Mouse (Mus musculus): ENCODE results near the gene Hyal3. TPM values are rescaled to one million over a fixed set of nuclear protein-coding genes. Genes with fewer than 3 reads are reported as not detected.
A peak's percentile ranks its signal among the peaks of the same experiment; 100 is the strongest.

Hyal3 gene
- polyA plus RNA-seq, 2 experiments from 2014 or later, result 0.90 to 1.4 TPM

GRCm38 (mm10) chr9:107596619-107597569 lies 16.3 kb downstream of the Hyal3 start:
- ATAC-seq, result no peak

DNA sequence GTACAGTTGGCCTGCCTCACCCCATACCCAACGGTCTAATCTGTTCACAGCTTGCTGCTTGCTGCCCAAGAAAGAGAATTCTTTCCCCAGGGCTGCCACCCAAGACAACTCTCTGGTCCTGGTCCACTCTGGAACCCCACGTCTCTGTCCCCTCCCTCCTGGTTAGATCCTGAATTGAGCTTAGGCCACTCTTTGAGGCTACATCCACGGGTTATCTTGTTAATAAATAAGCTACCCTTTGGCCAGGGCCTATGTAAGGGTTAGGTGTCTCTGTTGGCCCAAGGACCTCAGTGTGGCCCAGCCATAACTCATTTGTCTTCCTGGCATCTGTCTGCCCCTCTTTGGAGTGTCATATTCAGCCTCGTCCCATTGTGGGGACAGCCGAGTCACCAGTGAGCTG lies 17.8 kb downstream of the Hyal3 start:
- no peak for ATAC-seq

DNA sequence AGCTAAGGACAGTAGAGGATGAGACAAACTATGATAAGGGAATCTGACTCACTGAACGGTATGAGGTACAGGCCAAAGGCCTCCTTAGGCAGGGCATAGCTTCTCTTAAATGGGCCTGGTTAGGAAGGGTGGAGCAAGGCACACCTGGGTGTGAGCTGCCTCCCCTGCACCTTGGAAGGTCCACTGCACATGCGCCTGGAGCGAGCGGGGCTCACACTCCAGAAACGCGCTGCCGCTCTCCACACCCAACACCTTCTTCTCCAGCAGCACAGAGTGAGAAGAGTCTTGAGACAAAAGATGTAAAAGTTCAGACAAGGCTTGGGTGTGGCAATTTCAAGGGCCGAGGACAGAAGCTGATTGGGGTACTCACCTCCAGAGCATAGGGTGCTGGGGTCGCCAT lies 18.8 kb downstream of the Hyal3 start:
- no peak for ATAC-seq

DNA sequence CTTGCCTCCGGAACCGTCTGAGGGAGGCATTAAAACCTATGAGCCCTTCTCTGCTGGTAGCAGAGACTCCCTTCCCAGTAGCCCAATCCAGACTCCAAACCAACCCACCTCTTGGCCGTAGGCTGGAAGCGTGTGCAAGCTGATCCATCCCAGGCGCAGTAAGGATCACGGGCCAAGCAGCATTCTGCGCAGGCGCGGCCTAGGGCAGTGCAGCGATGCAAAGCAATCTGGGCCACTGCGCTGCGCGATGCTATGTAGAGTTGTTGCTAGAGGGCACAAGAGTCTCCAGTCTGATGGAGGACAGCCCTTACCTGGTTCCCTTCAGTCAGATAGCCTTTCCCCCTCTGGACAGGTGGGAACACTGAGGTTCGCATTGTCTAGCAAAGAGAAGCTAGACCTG lies 19.2 kb downstream of the Hyal3 start:
- ATAC-seq, result no peak

DNA sequence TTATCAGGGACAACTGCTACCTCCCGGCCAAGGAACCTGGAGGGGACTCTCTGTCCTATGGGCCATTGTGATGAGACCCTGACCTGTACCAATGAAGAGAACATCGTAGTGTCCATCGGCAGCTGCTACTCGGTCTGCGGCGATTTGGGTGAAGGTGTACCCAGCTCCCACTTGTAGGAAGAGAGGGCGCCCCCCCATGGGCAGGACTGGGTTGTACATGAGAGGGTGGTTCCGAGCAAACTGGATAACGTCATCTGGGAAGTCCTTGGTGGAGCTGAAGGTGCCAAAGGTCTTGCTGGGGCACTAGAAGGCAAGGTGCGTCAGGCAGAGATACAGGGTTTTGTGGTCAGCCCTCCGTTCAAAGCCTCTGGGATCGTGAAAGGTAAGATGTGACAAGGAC lies 20.1 kb downstream of the Hyal3 start:
- ATAC-seq, result no peak

GRCm38 (mm10) chr9:107601275-107601674 lies 20.7 kb downstream of the Hyal3 start:
- ATAC-seq, result no peak

- peak; percentile 79 for ATAC-seq
Measured at GRCm38 (mm10) chr9:107602068-107602648, 21.5 kb downstream of the Hyal3 start.

DNA sequence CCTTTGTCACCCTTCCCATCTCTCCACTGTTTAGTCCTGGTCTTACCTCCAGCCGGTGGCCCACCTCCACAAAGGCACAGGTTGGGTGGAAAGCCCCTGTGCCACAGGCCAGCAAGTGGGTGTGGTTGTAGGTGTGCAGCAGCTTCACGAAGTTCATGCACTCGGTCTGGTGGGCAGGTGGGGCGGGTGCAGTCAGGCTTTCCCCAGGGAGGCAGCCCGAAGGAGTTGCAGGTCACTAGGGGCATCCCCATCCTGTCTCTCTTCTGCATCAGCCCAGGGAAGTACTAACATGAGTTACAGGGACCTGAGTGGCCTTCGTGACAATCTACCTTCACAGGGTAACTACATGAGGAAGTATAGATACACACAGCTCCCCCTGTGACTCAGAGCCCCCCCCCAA lies 22.6 kb downstream of the Hyal3 start:
- ATAC-seq, result no peak

GRCm38 (mm10) chr9:107605041-107605661 lies 24.5 kb downstream of the Hyal3 start:
- ATAC-seq, result no peak

DNA sequence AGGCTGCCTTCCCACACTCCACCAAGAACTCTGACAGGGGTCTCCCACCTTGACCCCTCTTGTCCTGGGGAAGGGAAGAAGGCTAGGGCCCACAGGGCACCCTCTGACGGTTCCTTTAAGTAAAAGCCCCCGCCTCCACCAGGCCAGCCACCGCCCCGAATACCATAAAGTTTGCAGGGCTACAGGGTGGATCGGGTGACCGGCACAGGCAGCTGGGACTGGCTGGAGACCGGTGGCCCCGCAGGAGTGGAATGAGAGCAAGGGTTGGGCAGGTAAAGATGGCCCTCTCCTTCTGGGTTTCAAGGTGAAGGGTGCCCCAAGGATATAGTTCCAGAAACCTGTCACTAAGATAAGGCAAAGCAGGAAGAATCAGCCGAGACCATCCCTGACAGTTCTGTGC lies 26.0 kb downstream of the Hyal3 start:
- ATAC-seq, result no peak

DNA sequence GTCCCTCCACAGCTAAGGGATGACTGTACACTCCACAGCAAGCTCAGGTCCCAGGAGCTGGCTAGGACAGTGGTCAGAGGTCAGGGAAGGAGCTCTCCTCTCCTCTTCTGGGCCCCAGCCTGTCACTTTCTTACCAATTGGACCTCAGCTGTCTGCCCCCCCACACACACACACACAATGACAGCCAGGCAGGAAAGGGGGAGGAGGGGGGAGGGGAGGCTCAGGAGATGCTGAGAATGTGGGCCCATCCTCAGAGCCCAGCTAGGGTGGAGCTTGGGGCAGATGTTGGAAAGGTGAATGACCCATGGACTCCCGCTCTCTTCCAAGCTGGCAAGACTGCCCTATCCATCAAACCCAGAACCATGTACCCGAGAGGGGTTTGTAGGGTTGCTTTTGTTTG lies 26.4 kb downstream of the Hyal3 start:
- ATAC-seq, result no peak

DNA sequence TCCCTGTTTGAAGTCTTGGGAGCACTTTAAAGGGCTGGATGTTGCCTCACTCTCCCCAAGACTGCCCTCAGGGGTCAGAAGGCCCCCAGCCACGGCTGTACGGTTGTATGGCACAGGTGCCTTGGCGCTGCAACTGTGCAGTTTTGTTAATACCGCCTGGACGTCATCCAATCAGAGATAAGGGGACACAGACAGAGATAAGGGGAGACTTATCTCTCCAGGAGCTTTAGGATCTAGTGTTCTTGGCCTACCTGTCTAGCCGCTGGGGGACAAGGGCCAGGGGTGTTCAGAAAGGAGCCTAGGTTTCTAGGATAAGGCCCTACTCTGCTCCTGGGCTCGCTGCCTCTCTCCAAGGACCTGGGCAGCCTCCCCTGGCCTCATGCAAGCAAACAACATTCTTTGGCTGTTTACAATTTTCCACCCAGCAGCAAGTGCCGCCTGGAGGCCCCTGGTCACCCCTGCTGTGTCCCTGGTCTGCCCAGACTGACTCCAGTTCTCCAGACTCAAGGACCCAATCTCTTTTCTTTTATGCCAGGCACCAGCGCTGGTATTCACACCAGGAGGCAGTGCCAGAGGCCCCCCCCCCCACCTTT lies 27.1 kb downstream of the Hyal3 start:
- no peak for ATAC-seq

DNA sequence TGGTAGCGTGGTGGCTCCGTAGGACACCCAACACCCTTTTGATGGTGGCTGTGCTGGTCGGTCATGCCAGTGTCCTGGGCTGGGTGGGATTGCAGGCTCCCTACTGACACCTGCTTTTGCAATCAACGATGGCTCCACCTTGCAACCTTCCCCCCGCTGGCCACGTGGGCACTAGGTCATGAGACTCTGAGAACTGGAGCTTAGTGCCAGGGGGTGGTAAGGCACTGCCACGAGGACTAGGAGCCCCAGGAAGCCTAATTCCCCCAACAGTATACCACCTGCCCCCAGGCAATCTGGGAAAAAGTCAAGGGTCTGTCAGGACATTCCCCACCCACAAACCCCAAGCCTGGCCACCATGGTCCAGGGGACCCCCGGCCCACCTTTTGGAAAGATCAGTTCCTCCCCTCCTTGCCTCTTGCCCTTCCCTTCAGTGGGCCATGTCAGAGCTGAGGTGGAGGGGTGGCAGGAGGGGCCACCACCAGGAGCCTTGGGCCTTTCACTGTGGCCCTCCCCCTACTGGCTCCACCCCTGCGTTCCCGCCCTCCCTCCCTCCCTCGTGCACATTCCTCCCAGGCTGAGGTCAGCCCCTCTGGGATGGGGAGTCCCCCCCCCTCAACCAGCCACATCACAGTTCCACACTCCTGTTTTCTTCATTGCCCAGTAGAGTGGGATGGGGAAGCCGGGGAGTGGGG lies 28.3 kb downstream of the Hyal3 start, which contains the start of gene Sema3b:
Gene Sema3b (minus strand): TSS at position 489 of the 692 bp plus-strand sequence.
- ATAC-seq, result no peak

GRCm38 (mm10) chr9:107609433-107609830 lies 28.8 kb downstream of the Hyal3 start:
- ATAC-seq, result no peak

DNA sequence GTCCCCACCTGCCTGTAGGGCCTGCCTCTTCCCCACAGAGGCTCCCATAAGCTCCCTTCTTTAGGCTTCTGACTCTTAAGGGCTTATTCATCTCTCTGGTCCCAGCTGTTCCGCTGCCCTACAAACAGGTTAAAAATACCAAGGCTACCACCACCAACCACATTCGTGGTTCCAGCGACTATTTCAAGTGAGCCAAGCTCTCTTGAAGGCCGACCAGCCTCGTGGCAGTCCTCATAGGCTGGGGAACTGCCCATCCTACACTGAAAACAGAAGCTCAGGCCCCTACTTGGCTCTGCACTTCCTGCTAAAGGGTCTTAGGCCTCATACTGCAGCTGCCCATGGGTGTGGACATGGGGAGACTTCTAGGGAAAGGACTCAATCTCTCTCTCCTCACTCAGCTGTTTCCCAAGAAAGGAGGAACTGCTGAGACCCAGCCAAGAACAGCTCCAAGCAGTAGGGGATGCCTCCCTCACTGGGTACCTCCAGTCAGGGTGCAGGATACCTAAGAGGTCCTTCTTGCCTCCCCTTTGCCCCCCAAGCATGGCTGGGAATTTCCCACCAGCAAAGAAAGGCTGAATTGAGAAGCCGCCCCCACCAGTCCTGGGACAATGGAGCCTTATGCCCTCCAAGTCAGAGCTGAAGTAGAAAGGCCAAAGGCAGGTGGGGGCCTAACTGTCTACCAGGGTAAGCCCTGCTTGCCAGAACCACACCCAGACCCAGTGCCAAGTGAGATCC lies 31.0 kb downstream of the Hyal3 start:
- ATAC-seq, result no peak

- ATAC-seq, result peak; percentile 95
Measured at GRCm38 (mm10) chr9:107612191-107612944, 31.8 kb downstream of the Hyal3 start.

DNA sequence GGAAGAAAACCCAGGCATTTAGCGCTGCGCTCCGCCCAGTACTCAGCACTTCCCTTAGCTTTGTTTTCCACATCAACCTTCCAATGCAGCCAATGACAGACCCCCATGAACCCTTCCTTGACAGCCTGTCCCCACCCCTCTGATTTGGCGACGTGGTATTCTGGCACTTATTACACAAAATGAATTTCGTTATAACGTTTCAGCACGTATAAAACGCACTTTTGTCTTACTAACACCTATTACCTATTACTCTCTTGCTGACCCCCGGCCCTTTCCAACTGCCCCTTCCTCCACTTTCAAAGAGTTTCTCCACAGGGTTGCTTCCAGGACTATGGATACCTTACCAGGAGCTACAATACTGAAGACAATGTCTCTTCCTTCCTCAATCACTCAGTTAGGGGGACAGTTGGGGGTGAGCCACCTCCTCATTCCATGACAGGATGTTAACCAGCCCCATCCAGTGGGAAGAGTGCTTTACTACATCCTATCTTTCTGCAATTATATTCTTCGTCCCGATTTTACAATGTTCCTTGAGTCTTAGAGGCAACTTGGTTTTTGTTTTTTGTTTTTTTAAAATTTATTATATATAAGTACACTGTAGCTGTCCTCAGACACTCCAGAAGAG lies 32.4 kb downstream of the Hyal3 start:
- peak; percentile 66 for ATAC-seq

DNA sequence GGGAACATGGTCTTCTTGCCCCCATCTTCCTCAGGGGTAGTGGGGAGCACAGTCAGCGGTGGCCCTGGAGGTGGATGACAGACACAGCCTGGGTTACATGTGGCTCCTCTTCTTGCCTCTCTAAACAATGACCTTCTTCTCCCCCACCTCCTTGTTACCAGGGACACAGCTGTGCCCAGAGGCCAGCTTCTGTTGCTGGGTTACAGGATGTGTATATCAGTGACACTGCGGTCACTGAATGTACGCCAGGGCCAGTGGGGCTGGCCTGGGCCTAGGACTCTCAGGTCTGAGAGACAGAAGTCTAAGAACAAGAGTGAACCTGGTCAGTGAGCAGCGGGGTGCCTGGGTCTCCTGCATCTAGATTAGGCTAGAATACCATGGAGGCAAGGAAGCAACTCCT lies 34.4 kb downstream of the Hyal3 start:
- no peak for ATAC-seq

DNA sequence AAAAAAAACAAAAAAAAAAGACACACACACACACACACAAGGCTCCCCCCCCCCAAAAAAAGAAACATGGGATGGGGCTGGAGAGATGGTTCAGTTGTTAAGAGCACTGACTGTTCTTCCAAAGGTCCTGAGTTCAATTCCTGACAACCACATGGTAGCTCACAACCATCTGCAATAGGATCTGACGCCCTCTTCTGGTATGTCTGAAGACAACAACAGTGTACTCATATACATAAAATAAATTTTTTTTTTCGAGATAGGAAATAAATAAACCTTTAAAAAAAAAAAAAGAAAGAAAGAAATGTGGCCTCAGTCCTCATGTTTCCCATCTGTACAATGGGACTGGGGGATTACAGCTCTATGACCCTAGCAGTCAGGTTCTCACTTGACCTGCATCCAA lies 36.8 kb downstream of the Hyal3 start:
- ATAC-seq, result no peak

DNA sequence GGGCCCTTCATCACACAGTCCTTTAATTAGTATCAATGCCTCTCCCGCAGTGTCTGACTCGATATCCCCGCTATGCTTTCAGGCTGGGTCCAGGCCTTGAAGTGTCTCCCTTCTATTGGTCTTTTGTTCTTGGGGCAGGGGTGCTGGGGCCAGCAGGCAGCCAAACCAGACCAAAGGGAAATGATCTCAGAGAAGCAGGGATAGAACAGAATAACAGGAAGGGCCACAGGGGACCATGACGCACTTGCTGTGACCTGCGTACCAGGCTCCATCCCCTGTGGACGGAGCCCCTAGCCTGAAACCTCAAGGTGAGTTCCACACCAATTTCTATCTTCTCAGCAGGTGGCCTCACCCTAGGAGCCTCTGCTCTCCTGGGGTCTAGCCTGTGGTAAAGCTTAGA lies 37.5 kb downstream of the Hyal3 start:
- ATAC-seq, result no peak
